Mouse (Mus musculus) layer of hippocampus, adult 9-11 months (tissue): ENCODE results near the gene Colca2.

Source experiments
- DNase-seq: peaks from one replicate; pipeline ENCODE4 v3.0.0; 2022

Gene Colca2

GRCm38 (mm10) chr9:51278500-51279381 is at the start of gene Colca2:
TSS of gene Colca2 (minus strand) at chr9:51278569.
- DNase-seq = peak; percentile 30

GRCm38 (mm10) chr9:51327555-51327903 is 49.2 kb upstream of the Colca2 start:
- no peak for DNase-seq

GRCm38 (mm10) chr9:51326619-51327554 is 48.5 kb upstream of the Colca2 start:
- no peak for DNase-seq

GRCm38 (mm10) chr9:51324406-51325065 is 46.2 kb upstream of the Colca2 start:
- DNase-seq = no peak

GRCm38 (mm10) chr9:51320096-51320495 is 41.7 kb upstream of the Colca2 start:
- DNase-seq = no peak

- DNase-seq = no peak
Observed at GRCm38 (mm10) chr9:51318246-51318645, 39.9 kb upstream of the Colca2 start.

- no peak for DNase-seq
Observed at GRCm38 (mm10) chr9:51317322-51317721, 39.0 kb upstream of the Colca2 start.

- no peak for DNase-seq
Observed at GRCm38 (mm10) chr9:51315402-51316063, 37.2 kb upstream of the Colca2 start.

- DNase-seq = no peak
Observed at GRCm38 (mm10) chr9:51312554-51313317, 34.4 kb upstream of the Colca2 start.

- no peak for DNase-seq
Observed at GRCm38 (mm10) chr9:51310515-51310914, 32.1 kb upstream of the Colca2 start.

GRCm38 (mm10) chr9:51306351-51306750 is 28.0 kb upstream of the Colca2 start:
- no peak for DNase-seq

GRCm38 (mm10) chr9:51305146-51305545 is 26.8 kb upstream of the Colca2 start:
- peak; percentile 77 for DNase-seq

GRCm38 (mm10) chr9:51303980-51304379 is 25.6 kb upstream of the Colca2 start:
- DNase-seq = no peak

GRCm38 (mm10) chr9:51293541-51293940 is 15.2 kb upstream of the Colca2 start:
- no peak for DNase-seq

- DNase-seq = peak; percentile 76
Observed at GRCm38 (mm10) chr9:51292674-51293073, 14.3 kb upstream of the Colca2 start.

GRCm38 (mm10) chr9:51290980-51291379 is 12.6 kb upstream of the Colca2 start:
- no peak for DNase-seq

- DNase-seq = no peak
Observed at GRCm38 (mm10) chr9:51286079-51286478, 7.7 kb upstream of the Colca2 start.

GRCm38 (mm10) chr9:51277834-51278498 is 403 bp downstream of the Colca2 start:
- DNase-seq = no peak

- DNase-seq = no peak
Observed at GRCm38 (mm10) chr9:51274678-51275077, 3.7 kb downstream of the Colca2 start.

- DNase-seq = no peak
Observed at GRCm38 (mm10) chr9:51273581-51274154, 4.7 kb downstream of the Colca2 start.

- DNase-seq = no peak
Observed at GRCm38 (mm10) chr9:51272102-51272501, 6.3 kb downstream of the Colca2 start.
